Mouse (Mus musculus): ENCODE measurements around the gene Fhl3.

Gene Fhl3

DNA sequence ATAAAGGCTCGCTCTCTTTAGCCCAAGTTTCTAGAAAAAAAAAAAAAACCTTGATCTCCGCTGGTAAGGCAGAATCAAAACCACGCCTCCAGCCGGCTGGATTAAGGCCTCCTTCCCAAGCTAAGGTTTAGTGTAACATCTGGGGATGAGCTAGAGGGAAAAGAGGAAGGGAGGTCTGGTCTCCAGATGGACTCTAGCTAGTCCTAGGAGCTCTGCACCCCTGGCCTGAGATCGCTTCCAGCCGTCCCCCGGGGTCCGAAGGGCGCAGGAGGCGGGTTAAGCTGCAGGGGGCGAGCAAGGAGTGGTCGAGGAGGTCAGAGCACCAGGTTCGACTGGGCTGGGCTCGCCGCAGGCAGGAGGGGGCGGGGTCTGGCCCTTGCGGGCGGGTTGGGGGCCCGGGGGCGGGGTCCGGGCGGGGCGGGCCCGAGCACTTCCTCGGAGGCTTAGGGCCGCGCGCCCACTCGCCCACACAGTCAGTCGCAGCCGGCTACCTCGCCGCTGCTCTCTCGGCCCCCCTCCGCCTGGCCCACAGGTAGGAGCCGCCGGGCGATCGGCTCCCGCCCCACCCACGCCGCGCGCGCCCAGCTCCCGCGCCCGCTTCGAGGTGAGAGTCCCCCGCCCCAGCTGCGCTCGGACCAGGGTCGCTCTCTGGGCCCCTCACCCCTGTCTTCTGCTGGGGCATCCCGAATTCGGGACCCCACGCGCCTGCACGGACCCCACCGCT lies at the start of gene Fhl3:
Gene Fhl3 (plus strand): TSS at position 454 of the 724 bp plus-strand sequence.
- peak; percentile 45 to 47 for DNase-seq (ENCODE audit: low spot score in 2 of 2)

DNA sequence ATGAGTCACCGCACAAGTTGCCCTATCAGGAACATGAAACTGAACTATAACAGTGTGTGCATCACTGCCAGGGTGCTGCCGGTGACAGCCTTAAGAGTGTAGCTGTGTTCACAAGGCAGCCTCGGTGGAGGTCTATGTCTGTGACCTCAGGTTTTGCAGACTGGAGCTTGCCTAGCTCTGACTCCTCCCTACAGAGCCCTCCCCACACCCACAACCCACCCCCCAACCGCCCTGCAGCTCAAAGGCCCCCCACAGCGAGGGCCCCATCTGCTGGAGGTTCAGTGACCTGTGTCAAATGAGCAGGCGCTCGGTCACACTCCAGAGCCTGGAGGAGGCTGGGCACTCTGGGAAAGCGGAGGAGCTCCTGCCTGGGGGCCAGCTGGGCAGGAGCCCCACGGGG lies 47.6 kb upstream of the Fhl3 start:
- no peak for DNase-seq (ENCODE audit: low spot score in 2 of 2)

DNA sequence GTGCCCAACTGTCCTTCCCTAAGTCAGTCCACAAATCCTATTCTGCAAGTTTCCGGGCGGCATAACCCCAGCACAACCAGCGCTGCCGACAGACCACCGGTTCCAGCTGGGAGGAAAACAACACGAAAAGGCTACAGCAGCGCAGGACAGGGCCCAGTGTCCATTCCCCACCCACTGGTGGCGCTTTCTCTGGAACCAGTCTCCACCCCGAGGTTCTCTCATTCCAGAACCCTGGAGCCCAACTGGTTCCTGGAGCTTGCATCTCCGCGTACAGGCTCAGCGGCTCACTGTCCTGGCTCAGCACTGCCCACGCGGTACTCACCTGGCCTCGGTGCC lies 44.0 kb upstream of the Fhl3 start, which contains the start of gene Pou3f1:
Gene Pou3f1 (plus strand): TSS at position 290 of the 336 bp plus-strand sequence.
- DNase-seq (ENCODE audit: low spot score in 2 of 2) = no peak

DNA sequence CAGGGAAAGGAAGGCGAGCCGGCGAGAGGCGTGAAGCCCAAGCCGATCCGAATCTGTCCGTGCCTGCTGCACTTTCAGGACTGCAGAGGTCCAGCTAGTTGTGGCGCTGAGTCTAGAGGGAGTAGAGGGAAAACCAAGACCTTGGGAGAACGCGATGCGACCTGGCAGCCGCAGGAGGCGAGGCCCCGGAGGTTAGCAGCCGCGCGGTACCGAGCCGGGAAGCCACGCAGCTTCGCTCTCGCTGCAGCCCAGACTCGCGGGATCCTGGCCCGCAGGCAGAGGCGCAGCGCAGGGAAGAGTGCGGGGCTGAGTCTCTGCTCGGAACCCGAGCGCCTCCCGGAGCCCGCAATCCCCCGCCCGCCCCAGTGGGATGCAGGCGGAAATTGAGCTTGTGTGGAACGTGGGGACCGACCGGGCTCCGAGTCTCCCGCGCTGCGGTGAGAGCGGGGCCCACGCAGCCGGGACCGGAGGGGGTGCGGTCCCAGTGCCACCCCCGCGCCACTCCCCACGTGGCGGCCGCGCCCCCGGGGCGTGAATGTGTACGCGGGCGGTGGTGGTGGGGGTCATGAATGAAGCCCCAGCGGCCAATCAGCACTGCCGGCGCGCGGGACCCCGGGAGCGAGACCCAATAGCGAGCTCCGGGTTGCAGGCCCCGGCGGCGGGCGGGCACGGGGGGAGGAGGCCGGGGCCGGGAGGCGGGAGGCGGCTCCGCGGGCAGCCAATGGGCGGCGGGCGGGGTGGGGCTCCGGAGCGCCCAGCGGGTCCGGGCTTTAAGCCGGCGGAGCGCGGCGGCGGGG lies 43.4 kb upstream of the Fhl3 start:
- peak in 1 of 2 experiments; percentile 12 for DNase-seq (ENCODE audit: low spot score in 2 of 2)

DNA sequence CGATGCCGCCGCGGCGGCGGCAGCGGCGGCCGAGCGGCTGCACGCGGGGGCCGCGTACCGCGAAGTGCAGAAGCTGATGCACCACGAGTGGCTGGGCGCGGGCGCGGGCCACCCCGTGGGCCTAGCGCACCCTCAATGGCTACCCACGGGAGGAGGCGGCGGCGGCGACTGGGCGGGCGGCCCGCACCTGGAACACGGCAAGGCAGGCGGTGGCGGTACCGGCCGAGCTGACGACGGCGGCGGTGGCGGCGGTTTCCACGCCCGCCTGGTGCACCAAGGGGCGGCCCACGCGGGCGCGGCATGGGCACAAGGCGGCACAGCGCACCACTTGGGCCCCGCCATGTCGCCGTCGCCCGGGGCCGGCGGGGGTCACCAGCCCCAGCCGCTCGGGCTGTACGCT lies 42.7 kb upstream of the Fhl3 start:
- DNase-seq (ENCODE audit: low spot score in 2 of 2) = no peak

DNA sequence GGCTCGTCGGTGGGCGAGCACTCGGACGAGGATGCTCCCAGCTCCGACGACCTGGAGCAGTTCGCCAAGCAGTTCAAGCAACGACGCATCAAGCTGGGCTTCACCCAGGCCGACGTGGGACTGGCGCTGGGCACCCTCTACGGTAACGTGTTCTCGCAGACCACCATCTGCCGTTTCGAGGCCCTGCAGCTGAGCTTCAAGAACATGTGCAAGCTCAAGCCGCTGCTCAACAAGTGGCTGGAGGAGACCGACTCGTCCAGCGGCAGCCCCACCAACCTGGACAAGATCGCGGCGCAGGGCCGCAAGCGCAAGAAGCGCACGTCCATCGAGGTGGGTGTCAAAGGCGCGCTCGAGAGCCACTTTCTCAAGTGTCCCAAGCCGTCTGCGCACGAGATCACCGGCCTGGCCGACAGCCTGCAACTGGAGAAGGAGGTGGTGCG lies 42.1 kb upstream of the Fhl3 start:
- DNase-seq (ENCODE audit: low spot score in 2 of 2) = no peak

DNA sequence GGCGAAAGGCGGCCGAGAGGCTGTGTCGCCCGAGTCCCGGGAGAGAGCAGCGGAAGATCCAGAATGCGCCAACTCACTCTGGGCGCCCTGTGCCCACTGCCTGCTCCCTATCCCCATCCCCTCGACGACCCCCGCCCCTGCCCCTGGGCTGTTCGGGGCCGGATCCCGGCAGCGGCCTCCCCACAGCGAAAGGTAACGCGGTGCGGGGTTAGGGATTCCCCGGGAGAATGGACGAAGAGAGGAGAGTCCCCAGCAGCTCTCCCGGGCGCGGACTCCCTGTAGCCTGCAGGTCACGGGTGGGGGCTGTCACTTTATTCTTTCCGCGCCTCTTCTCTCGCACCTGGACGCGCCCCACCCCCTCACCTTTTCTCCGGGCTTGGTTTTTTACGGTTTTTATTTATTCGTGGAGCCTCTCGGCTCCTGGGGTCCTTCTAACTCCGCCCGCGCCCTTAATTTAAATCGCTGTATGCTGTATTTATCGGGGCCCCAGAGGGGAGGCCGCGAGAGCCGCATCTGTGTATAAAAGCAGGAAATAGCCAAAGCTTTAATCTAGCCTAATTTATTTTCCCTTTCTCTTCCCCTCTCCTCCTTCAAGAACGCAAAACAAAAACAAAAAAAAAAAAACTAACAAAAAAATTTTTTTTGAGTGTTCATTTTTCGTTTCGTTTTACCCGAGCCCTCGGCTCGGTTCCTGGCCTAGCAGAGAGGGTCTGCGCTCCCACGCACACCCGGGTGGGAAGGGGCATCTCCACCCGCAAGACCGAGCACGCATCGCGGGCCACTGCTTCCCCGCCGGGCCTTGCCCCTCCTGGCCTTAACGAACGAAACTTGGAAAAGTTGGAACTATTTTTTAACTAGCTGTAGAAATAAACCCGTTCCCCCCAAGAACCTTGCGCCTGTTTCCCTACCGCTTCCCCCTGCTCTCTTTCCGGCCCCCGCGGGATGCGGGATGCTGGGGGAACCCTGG lies 41.0 kb upstream of the Fhl3 start:
- no peak for DNase-seq (ENCODE audit: low spot score in 2 of 2)

DNA sequence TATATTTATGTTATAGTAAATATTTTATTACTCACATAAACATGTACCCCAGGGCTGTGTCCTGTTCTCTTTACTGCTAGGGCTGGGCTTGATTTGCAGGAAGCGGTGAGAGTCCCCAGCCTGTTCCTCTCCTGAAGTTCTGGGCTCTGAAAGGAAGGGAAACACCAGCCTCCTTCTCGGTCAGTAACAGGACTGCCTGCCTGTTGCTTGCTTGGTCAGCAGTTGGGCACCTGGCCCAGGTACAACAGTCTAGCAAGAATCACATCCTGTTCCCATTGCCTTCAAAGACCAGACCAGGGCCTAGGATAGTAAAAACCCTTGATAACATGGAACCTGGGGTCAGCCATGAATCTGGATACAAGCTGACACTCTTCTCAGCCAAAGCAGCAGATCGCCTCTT lies 39.9 kb upstream of the Fhl3 start:
- no peak for DNase-seq (ENCODE audit: low spot score in 2 of 2)

DNA sequence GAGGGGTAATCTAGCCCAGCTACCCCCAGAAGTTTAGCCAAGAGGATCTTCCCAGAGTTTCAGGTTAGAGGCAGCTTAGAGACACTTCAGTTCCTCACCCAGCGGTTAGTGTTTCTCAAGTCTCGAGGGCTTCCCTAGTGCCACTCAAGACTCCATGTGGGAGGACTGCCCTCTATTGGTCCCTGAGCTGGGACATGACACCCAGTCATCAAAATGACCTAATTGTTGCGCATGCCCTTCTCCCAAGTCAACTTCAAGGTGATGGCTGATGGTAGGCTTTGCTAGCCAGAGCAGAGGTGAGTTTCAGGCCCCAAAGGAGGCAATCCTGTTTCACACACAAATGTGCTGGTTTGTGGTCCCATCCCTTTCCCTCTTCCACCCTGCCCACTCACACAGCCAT lies 37.5 kb upstream of the Fhl3 start:
- DNase-seq (ENCODE audit: low spot score in 2 of 2) = no peak

DNA sequence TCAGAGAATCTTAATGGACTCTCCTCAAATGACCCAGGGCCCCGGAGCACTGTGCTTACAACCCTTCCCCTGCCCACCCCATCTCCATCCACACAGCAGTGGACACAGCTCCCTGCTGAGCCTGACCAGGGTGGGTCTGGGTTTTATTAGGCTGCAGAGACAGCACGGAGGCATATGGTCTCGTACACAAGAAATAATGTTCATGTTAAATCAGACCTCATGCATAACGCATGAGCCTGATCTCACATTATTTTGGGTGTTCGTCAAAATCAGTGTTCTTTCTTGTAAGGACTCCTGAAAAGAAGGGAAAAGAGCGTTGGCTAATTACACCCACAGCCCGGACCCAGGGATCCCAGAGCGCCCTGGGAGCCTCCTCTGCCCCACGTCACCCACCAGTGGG lies 36.3 kb upstream of the Fhl3 start:
- no peak for DNase-seq (ENCODE audit: low spot score in 2 of 2)

DNA sequence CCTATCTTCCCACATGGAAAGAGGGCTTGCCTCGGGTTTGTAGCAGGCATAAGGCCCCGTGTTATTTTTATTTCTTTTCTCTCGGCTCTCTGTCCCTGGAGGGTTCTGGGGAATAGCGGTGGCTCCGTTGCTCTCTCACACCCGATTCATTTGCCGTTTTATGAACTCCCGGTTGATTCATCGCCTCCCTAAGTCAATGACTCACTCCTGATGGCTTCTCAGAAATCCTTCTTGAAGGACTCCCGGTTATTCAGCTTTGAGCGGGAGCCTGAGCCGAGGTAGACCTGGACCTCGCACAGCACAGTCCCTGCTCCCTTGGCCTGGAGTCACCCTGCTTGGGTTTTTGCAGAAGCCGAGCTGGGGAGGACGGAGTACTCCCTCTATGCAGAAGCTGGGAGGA lies 35.9 kb upstream of the Fhl3 start:
- DNase-seq (ENCODE audit: low spot score in 2 of 2) = no peak

DNA sequence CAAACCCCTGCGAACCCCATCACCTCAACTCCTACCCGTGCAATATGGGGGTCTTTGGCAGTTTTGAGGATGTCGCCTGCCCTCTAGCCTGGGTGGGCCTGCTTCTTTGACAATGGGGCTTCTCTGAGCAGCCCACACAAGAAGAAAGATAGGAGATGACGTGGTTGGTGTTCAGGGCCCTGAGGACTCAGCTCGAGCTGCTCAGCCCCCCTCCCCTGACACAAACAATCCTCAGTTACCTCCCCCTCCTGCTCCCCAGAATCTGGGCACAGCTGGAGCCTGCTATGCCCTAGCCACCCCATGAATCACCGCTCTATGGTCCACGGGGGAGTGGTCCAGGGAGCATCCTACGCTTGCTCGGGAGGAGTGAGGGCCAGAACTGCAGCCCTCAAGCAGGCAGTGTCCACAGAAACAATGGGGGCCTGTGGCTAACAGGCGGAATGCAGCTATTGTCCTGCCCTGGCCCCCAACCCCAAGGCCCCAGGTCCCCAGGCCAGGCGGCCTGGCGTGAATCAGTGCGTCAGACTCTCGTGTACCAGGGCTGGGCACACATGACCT lies 32.9 kb upstream of the Fhl3 start:
- no peak for DNase-seq (ENCODE audit: low spot score in 2 of 2)

DNA sequence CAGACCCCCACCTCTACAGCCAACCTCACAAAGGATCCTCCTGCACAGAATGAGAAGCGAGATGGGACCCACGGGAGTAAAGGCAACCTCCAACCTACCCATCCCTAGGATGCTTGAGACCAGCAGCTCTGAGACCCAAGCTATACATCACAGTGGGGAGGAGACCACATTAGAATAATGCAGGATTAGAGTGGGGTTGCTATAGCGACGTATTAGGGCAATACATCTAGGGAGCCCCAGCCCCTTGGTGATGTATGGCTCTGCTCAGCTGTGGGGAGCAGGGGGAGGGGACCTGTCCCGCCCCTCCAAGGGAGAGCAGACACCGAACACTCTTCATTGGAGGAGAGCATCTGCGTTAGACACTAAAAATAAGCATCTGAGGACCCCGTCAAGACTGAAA lies 32.4 kb upstream of the Fhl3 start:
- DNase-seq (ENCODE audit: low spot score in 2 of 2) = no peak

DNA sequence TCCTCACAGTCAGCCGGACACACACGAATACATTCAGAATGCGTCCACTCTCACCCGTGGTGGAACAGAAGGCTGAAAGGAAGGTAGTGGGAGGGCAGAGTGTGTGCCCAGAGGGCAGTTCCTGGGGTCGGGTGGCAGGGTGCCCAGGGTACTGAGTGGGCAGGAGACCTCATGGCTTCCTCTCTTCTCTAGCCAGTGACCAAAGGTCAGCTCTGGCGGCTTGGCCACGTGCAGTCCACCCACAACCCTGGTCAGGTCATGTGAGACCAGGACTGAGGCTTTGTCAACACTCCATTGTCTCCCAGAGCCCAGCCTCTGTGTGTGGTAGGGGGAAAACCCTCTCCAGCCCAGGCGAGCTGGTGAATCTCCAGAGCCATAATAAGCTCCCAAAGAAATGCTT lies 30.3 kb upstream of the Fhl3 start:
- no peak for DNase-seq (ENCODE audit: low spot score in 2 of 2)

DNA sequence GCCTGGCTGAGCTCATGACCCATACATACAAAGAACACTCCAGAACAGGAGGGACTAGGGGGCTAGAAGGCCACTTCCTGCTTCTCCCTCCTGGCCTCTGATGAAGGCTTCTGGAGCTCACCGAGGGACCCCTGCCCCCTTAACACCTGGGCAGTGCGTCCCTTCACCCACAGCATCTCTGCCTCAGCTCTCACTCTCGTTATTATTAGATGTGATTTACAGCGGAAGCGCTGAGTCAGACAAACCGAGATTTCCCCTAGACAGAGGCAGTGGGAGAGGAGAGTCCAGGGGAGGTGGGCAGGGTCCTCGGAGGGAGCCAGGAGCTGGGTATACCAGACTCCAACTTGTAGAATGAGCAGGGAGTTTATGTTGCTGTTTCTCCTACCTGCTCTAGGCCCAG lies 28.9 kb upstream of the Fhl3 start:
- DNase-seq (ENCODE audit: low spot score in 2 of 2) = no peak

DNA sequence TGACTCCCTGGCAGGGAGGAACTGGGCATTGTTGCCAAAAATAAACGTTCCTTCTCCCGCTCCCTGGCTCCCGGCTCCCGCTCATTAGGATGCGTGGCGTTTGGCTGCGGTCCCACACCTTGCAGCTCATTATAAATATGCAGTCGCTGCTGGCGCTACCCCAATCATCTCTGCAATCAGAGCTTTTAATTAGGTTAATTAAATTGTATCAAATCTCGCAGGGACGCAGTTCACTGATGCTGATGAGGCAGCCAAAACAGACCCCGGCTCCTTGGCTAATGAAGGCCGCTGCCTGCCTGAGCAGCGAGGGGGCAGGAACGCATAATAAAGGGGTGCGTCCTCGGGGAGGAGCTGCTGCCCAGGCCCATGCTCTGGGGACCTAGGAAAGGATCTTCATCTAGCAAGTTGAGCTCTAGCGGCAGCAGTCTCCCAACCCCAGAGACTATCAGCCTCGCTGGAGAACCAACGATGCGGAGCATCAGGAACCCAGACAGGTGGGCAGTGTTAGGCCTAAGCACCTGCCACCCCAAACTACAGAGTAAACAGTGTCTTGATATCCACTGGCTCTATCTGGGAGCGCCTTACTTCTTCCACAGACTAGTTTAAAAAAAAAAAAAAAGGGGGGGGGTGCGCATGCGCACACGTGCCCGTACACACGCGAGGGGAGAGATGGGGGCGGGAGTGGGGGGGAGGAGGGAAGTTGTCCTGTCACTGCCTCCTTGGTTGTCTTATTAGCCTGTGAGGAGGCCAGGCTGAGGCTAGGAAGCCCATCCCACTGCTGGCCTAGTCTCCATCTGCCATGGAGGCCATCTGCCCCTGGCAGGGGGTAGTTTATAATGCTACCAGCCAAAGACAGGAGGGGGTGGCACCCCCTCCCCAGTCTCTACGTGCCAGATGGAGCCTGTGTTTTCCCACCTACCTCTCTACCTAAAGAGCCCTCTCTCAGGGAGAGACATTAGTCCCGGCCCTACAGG lies 27.9 kb upstream of the Fhl3 start:
- DNase-seq (ENCODE audit: low spot score in 2 of 2) = no peak

DNA sequence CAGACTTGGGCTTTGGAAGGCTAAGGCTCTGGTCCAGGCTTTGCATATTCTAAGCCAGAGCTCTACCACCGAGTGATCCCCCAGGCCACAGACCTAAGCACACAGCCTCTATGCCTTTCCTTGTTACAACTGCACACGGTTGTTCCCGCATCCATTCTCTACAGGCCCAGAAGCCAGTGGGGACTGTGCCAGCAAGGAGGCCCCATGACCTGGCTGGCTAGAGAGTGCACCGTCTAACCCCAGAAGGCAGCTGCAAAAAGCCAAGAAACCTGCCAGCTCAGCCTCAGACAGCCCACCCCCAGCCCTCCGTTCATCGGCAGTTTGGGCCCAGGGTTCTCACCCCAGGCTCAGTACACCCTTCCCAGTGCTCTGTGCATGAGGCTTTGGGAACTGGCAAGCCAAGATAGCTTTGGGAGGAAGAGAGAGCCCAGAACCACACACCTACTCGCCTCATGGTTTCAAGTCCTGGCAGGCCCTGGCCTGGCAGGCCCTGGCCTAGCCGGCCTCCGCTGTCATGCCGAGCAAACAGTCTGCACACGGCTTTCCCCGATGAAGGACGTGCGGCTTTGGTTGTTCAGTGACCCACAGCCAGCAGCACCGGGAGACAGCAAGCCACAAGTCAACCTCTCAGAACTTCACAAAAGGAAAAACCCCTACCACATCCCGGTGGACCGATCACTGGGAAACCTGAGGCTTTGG lies 26.0 kb upstream of the Fhl3 start:
- no peak for DNase-seq (ENCODE audit: low spot score in 2 of 2)

DNA sequence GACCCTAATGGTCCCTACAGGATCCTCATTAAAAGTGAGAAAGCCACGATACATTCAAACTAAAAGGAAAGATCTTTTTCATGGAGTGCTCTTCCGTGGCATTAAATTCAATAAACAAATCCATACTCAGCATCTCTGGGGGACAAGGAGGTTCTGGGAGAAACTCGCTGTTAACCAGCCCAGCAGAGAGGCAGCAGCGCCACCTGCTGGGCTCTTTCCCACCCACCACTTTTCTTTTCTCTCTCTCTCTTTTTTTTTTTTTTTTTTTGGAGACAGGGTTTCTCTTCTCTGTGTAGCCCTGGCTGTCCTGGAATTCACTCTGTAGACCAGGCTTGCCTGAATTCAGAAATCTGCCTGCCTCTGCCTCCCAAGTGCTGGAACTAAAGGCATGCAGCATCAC lies 25.5 kb upstream of the Fhl3 start:
- peak in 1 of 2 experiments; percentile 19 for DNase-seq (ENCODE audit: low spot score in 2 of 2)

DNA sequence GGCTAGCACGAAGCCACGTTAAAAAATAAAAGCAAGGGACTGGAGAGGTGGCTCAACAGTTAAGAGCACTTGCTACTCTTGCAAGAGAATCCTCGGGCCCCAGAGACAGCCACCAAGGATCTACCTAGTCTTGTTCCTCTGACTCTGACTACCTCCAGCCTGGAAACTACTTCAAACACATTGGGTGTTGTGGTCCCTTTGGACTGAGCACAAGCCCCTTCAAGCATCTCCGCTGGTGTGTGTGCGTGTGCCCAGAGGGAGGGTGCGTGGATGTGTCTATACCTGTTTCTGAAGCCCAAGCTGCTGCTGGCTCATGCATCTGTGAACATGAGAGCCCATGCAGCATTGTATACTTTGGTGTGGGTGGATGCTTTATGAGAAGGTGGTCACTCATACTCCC lies 24.5 kb upstream of the Fhl3 start:
- no peak for DNase-seq (ENCODE audit: low spot score in 2 of 2)

DNA sequence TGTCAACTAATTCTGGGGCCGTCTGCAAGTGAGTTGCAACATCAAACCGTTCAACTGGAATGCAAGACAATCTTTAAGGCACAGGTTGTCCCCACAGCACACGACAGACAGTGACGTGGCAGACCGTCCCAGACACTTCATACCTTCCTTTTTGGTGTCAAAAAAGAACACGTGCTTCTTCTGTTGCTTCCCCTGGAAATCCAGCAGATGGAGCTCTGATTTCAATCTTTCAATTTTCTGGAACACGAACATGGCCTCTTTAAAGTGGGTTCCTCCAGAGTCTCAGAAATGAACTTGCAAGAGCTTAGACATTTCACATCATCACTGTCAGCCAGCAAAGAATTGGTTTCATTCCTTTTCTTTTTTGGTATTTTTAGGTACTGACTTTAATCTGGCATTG lies 18.2 kb upstream of the Fhl3 start:
- DNase-seq (ENCODE audit: low spot score in 2 of 2) = no peak
